Mouse (Mus musculus) E14TG2a.4 (cell line): ENCODE measurements around the gene Maea.

Experiments
- H3K27me3 ChIP-seq: 2 replicates; pipeline ENCODE4 v1.6.1; 2014; ENCODE audit warnings: low read length, control low read depth; ENCODE audit not compliant: insufficient read depth
- H3K36me3 ChIP-seq: 2 replicates; pipeline ENCODE4 v1.6.1; 2014; ENCODE audit warnings: low read length, control low read depth; ENCODE audit not compliant: insufficient read depth
- H3K4me1 ChIP-seq: replicated peaks from 2 replicates; pipeline ENCODE4 v1.6.1; 2014; ENCODE audit warnings: low read depth, low read length, control low read depth
- H3K4me3 ChIP-seq: replicated peaks from 2 replicates; pipeline ENCODE4 v1.5.1; 2014; ENCODE audit warnings: mild to moderate bottlenecking, low read length
- H3K9me3 ChIP-seq: 2 replicates; pipeline ENCODE4 v1.6.1; 2014; ENCODE audit warnings: low read length, control low read depth
- CTCF ChIP-seq: conservative IDR thresholded peaks from 2 replicates; pipeline ENCODE4 v1.5.1; 2014; ENCODE audit warnings: low read length
- NANOG ChIP-seq: IDR thresholded peaks from 2 replicates; pipeline ENCODE4 v1.6.1; 2014; ENCODE audit warnings: borderline replicate concordance, low read length, mixed read lengths
- POU5F1 ChIP-seq: IDR thresholded peaks from 2 replicates; pipeline ENCODE4 v1.6.1; 2014; ENCODE audit warnings: low read length, borderline replicate concordance

Gene Maea

DNA sequence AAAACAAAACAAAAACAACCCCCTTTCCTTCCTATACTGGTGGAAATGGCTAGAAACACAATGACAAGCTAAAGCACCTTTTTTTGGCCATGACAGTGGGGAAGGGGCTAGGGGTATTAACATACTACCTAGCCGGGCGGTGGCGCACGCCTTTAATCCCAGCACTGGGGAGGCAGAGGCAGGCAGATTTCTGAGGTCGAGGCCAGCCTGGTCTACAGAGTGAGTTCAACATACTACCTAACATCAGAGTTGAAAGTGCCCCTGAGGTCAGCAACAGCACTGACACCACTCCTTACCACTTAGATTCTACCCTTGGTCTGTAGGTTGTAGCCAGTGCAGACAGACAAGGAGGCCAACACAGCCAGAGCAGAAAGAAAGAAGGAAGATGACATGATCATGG is 13.9 kb downstream of the Maea start:
- no peaks in the 10 kb centered on the region for H3K9me3 ChIP-seq
- peaks cover 50% of the 10 kb centered on the region for H3K4me1 ChIP-seq
- TF ChIP-seq NANOG (no peak), POU5F1 (no peak), CTCF (no peak)
- H3K4me3 ChIP-seq, result no peak overlapping the region
- H3K36me3 ChIP-seq, result peaks cover 31% of the 10 kb centered on the region
- H3K27me3 ChIP-seq, result no peaks in the 10 kb centered on the region

DNA sequence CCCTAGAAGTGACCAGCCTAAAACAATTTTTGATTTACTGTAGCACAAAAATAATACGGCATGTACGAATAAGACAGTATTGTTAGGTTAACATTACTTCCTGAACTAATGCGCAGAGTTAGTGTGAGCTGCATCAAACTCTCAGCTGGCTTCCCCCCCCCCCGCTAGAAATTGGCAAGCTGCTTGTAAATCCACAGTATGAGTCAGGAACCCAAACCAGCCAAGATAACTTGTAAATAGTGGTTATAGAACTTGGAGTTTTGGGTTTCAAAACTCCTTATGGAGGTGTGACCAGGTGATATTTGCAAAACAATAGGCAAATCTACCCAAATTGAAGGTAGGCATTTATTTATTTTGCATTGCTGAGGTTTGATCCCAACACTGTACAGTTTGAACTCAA is 14.4 kb downstream of the Maea start:
- no peak overlapping the region for H3K4me3 ChIP-seq
- H3K9me3 ChIP-seq, result no peaks in the 10 kb centered on the region
- H3K27me3 ChIP-seq, result no peaks in the 10 kb centered on the region
- TF ChIP-seq CTCF, result no peak
- no peak for TF ChIP-seq NANOG
- no peak for TF ChIP-seq POU5F1
- peaks cover 30% of the 10 kb centered on the region for H3K36me3 ChIP-seq
- H3K4me1 ChIP-seq, result peaks cover 49% of the 10 kb centered on the region

DNA sequence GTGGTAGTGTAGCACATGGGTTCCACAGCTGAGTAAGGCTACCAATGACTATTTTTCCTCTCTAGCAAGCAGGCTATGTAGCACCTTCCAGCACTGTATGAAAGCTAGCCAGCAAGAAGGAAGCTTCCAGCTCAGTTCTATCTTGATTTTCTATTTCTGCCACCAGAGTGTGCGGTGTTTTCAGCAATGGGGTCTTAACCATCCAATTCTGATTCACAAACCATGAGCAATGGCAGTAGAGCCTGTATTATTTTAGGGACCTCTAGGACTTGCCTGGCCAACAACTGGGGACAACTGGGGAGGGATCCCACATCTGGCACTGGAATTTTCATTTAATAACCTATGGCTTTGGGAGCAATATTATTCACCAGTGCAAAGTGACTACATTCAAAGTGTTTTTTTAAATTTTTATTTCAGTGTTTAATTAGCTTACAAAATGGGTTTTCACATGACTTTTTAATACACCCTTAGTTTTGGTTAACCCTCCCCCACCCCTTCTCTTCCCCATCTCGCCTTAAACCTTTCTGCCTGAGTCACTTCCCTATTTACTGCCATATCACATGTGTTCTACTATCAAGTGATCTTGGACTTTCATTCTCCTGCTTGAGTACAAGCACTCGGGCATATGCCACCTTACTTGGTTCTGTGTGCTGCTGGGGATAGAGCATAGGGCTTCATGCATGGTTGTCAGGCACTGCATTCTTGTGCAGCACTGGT is 16.4 kb downstream of the Maea start:
- H3K9me3 ChIP-seq, result no peaks in the 10 kb centered on the region
- peaks cover 19% of the 10 kb centered on the region; the same call in 1 of the 2 replicates for H3K36me3 ChIP-seq
- no peaks in the 10 kb centered on the region for H3K27me3 ChIP-seq
- H3K4me3 ChIP-seq, result no peak overlapping the region
- peaks cover 41% of the 10 kb centered on the region for H3K4me1 ChIP-seq
- TF ChIP-seq NANOG (no peak), POU5F1 (no peak), CTCF (no peak)

DNA sequence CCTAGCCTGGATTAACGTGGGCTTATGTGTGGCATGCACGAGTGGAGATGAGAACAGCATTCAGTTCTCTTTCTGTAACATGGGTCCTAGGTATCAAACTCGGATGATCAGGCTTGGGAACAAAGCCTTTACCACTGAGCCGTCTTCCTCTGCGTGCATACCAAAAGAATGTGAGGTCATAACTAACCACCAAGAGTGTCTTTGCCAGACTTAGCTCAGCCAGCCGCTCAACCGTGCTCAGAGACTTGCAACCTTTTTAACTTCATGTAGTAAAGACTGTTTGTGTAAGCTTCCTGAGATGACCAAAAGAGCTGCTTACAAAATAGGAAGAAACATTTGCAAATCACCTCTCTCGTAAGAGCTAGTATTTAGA is 16.9 kb downstream of the Maea start:
- H3K36me3 ChIP-seq, result peaks cover 22% of the 10 kb centered on the region
- no peaks in the 10 kb centered on the region for H3K9me3 ChIP-seq
- H3K4me1 ChIP-seq, result peaks cover 40% of the 10 kb centered on the region
- no peak overlapping the region for H3K4me3 ChIP-seq
- TF ChIP-seq CTCF (no peak), NANOG (no peak), POU5F1 (no peak)
- H3K27me3 ChIP-seq, result no peaks in the 10 kb centered on the region

DNA sequence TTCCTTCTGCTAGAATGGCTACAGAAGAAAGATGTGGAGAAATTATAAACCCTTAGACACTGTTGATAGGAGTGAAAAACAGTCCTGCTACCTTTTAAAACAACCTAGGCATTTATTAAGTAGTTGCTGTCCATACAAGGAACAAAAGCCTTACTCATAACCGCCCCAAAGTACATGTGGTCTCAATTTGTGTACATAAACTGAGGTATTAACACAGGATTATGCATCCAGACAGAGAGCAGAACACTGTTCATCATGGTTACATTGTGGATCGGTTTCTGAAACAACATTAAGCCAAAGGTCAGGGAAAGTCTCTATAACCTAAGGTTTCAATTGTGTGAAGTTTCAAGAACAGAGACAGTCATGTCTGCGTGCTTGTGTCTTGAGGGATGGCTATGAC is 17.7 kb downstream of the Maea start:
- no peak for TF ChIP-seq POU5F1
- no peak for TF ChIP-seq CTCF
- TF ChIP-seq NANOG, result no peak
- H3K36me3 ChIP-seq, result peaks cover 29% of the 10 kb centered on the region
- H3K4me1 ChIP-seq, result peaks cover 37% of the 10 kb centered on the region
- no peak overlapping the region for H3K4me3 ChIP-seq
- H3K9me3 ChIP-seq, result no peaks in the 10 kb centered on the region
- H3K27me3 ChIP-seq, result no peaks in the 10 kb centered on the region

DNA sequence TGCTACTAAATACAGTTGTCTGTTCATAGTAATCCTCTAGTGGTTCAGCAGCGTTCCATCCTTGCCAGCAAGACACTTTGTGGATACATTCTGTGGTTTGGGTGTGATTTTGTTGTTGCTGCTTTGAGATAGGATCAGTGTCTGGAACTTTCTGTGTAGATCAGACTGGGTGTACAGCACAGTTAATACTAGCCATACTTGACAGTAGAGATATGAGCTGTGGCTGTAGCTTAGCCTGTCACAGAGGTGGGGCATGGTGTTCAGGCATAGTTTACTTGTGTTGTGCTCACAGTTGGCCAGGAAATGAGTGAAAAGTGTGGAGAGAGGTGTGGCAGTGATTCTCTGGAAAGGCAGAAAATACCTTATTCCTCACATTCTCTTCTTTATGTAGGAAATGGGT is 22.2 kb downstream of the Maea start:
- Histone ChIP-seq H3K36me3 (peaks cover 66% of the 10 kb centered on the region), H3K4me1 (peaks cover 13% of the 10 kb centered on the region), H3K9me3 (no peaks in the 10 kb centered on the region), H3K4me3 (no peak overlapping the region), H3K27me3 (no peaks in the 10 kb centered on the region)
- TF ChIP-seq NANOG, result no peak

DNA sequence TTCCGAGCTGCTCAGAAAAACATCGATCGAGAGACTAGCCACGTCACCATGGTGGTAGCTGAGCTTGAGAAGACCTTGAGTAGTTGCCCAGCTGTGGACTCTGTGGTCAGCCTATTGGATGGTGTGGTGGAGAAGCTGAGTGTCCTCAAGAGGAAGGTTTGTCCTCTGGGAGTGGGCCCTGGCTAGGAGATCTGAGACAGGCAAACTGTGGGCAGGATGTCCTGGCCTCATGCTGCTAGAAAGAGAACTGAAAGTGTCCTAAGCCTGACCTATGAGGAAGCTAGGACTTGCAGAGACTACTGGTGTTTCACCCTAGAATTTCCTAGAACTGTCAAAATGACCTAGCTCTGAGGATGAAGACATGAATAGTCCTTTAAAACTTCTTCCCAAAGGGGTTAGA is 23.2 kb downstream of the Maea start:
- Histone ChIP-seq H3K4me1 (peaks cover 13% of the 10 kb centered on the region), H3K36me3 (peaks cover 76% of the 10 kb centered on the region), H3K9me3 (no peaks in the 10 kb centered on the region), H3K27me3 (no peaks in the 10 kb centered on the region), H3K4me3 (no peak overlapping the region)
- TF ChIP-seq NANOG (no peak), POU5F1 (no peak), CTCF (no peak)

DNA sequence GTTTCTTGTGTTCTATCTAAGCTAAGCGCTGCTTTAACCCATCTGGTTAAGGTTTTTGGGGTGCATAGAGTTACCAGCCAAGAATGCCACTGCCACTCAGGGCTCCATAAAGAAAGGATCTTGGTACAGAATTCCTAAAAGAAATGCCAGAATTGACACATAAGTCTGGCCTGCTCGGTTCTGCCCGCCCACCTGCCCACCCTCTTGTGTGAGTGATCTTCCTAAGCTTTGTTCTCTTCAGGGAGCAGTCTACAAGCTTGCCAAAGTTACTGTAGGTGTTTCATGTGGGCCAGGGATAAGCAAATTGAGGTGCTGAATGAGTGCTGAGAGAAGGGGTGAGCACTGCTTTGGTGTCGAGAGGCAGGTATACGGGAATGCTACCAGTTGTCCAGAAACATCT is 28.0 kb downstream of the Maea start:
- Histone ChIP-seq H3K27me3 (no peaks in the 10 kb centered on the region), H3K9me3 (no peaks in the 10 kb centered on the region), H3K4me3 (no peak overlapping the region), H3K4me1 (no peaks in the 10 kb centered on the region), H3K36me3 (peaks cover 100% of the 10 kb centered on the region)
- TF ChIP-seq POU5F1 (no peak), CTCF (no peak), NANOG (no peak)

DNA sequence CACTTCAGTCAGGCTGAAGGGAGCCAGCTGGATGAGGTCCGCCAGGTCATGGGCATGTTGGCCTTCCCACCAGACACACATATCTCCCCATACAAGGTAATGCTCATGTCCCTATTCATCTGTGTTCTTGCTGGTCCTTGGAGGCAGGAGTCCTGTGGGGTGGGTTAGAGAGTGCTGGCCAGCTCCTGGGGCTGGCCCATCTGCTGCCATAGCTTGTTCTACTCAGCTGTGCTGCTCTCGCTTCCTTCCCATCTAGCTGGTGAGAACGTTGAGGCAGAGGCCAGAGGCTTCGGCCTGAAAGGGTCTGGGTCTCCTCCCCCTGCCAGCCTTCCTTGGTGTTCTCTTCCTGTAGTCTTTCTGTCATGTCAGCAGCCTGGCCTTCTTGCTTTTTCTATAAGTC is 33.3 kb downstream of the Maea start:
- Histone ChIP-seq H3K4me1 (peaks cover 3% of the 10 kb centered on the region; the same call in 1 of the 2 replicates), H3K4me3 (no peak overlapping the region), H3K9me3 (no peaks in the 10 kb centered on the region), H3K27me3 (no peaks in the 10 kb centered on the region), H3K36me3 (peaks cover 100% of the 10 kb centered on the region)
- TF ChIP-seq POU5F1 (no peak), CTCF (no peak), NANOG (no peak)
